Mouse (Mus musculus) myocyte (in vitro differentiated cells): ENCODE measurements at regions not wholly inside any gene's neighbourhood (a gene's known extent, or its start where the extent isn't known, plus 50 kb on each side); places are given as distances from the start of the nearest gene placed in this dataset.
"Not testable (repeated sequence)": the region's sequence is repeated elsewhere in the genome, so short reads cannot be mapped to it uniquely, and the experiment has no call there.

Source experiments
- H3K27me3 ChIP-seq: one replicate; pipeline ENCODE4 v1.6.1; 2011; ENCODE audit not compliant: control insufficient read depth, insufficient read depth, insufficient read length
- H3K36me3 ChIP-seq: one replicate; pipeline ENCODE4 v1.6.1; 2011; ENCODE audit not compliant: control insufficient read depth, insufficient read depth
- H3K4me2 ChIP-seq: one replicate; pipeline ENCODE4 v1.6.1; 2011; ENCODE audit warnings: low read depth, control low read depth
- H3K4me3 ChIP-seq: one replicate; pipeline ENCODE4 v1.5.1; 2011; ENCODE audit warnings: mild to moderate bottlenecking, control low read depth, moderate library complexity
- H3K79me2 ChIP-seq: one replicate; pipeline ENCODE4 v1.6.1; 2011; ENCODE audit not compliant: control insufficient read depth, insufficient read depth
- H3ac ChIP-seq: one replicate; pipeline ENCODE4 v1.6.1; 2011; ENCODE audit not compliant: control insufficient read depth, insufficient read length
- CEBPB ChIP-seq: IDR thresholded peaks from 2 replicates; pipeline ENCODE4 v1.6.1; 2011; ENCODE audit warnings: mild to moderate bottlenecking, moderate library complexity; ENCODE audit not compliant: poor library complexity, insufficient read depth, severe bottlenecking
- E2F4 ChIP-seq: IDR thresholded peaks from one replicate; pipeline ENCODE4 v1.6.1; 2011; ENCODE audit warnings: mild to moderate bottlenecking, control low read depth, moderate library complexity; ENCODE audit not compliant: insufficient read depth
- MAX ChIP-seq: IDR thresholded peaks from one replicate; pipeline ENCODE4 v1.6.1; 2011; ENCODE audit warnings: low read depth, mild to moderate bottlenecking, control low read depth
- MYOD1 ChIP-seq, 3 experiments: IDR thresholded peaks; one replicate each; pipeline ENCODE4 v1.6.1; 2011; ENCODE audit warnings: control low read depth in 2 of 3, low read depth in 2 of 3, mild to moderate bottlenecking in 2 of 3, moderate library complexity in 1 of 3; ENCODE audit not compliant: insufficient read length in 2 of 3, control insufficient read depth in 1 of 3
- MYOG ChIP-seq, 3 experiments: IDR thresholded peaks; one replicate each; pipeline ENCODE4 v1.6.1; 2011; ENCODE audit warnings: control low read depth in 2 of 3, low read depth in 2 of 3, mild to moderate bottlenecking in 2 of 3; ENCODE audit not compliant: insufficient read length in 2 of 3, control insufficient read depth in 1 of 3, insufficient read depth in 1 of 3
- POLR2A ChIP-seq: IDR thresholded peaks from one replicate; pipeline ENCODE4 v1.6.1; 2011; ENCODE audit warnings: low read depth, mild to moderate bottlenecking, control low read depth, moderate library complexity; ENCODE audit not compliant: insufficient read length
- POLR2AphosphoS2 ChIP-seq: IDR thresholded peaks from one replicate; pipeline ENCODE4 v1.6.1; 2011; ENCODE audit warnings: low read depth, control low read depth; ENCODE audit not compliant: insufficient read length
- REST ChIP-seq: IDR thresholded peaks from one replicate; pipeline ENCODE4 v1.6.1; 2011; ENCODE audit warnings: mild to moderate bottlenecking, control low read depth, moderate library complexity; ENCODE audit not compliant: insufficient read depth, insufficient read length
- SRF ChIP-seq: IDR thresholded peaks from one replicate; pipeline ENCODE4 v1.6.1; 2011; ENCODE audit warnings: low read depth; ENCODE audit not compliant: control insufficient read depth, insufficient read length
- TCF12 ChIP-seq: IDR thresholded peaks from one replicate; pipeline ENCODE4 v1.6.1; 2011; ENCODE audit warnings: mild to moderate bottlenecking, control low read depth; ENCODE audit not compliant: poor library complexity, insufficient read depth, severe bottlenecking
- TCF3 ChIP-seq: IDR thresholded peaks from one replicate; pipeline ENCODE4 v1.6.1; 2011; ENCODE audit warnings: low read depth, control low read depth; ENCODE audit not compliant: insufficient read length
- USF1 ChIP-seq: IDR thresholded peaks from one replicate; pipeline ENCODE4 v1.6.1; 2011; ENCODE audit warnings: low read depth, mild to moderate bottlenecking, control low read depth, moderate library complexity

GRCm38 (mm10) chr5:45340411-45340810 is 109.6 kb downstream of the Qdpr start:
- no peaks in the 10 kb centered on the region for H3K36me3 ChIP-seq
- TF ChIP-seq POLR2AphosphoS2 = no peak
- no peak overlapping the region for H3ac ChIP-seq
- no peaks in the 10 kb centered on the region for H3K27me3 ChIP-seq
- no peak overlapping the region for H3K4me3 ChIP-seq
- no peaks in the 10 kb centered on the region for H3K79me2 ChIP-seq
- H3K4me2 ChIP-seq = no peak overlapping the region

- H3K27me3 ChIP-seq = no peaks in the 10 kb centered on the region
- no peak for TF ChIP-seq TCF12
- TF ChIP-seq REST = no peak
- TF ChIP-seq CEBPB = no peak
- no peak for TF ChIP-seq POLR2AphosphoS2
- no peak for TF ChIP-seq POLR2A
- no peak overlapping the region for H3K4me2 ChIP-seq
- no peaks in the 10 kb centered on the region for H3K36me3 ChIP-seq
- no peaks in the 10 kb centered on the region for H3K79me2 ChIP-seq
- H3ac ChIP-seq = no peak overlapping the region
- H3K4me3 ChIP-seq = no peak overlapping the region
Observed at GRCm38 (mm10) chr5:45336801-45337200, 113.2 kb downstream of the Qdpr start.

GRCm38 (mm10) chr5:45324468-45324867 is 125.6 kb downstream of the Qdpr start:
- H3K79me2 ChIP-seq, H3K4me2 ChIP-seq, H3K36me3 ChIP-seq, H3ac ChIP-seq, H3K4me3 ChIP-seq, H3K27me3 ChIP-seq: not testable (repeated sequence)

DNA sequence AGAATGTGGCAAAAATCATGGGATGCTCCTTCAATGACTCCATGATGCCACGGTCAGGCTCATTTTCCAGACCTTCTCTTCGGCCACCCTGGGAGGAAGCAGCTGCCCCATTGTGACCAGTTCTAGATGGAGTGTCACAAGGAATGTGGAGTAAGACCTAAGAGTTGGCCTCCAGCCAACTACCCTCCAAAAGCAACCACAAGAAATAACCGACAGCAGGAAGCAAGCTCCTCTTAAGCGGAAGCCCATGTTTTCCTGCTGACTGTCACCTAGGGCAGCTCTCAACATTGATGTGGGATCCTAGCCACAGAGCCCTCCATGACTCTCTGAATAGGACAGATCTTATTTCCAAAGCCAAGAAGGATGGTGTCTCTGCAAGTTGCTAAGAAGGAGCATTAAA is 126.5 kb downstream of the Qdpr start:
- Histone ChIP-seq H3K4me2 (no peak overlapping the region), H3K27me3 (no peaks in the 10 kb centered on the region)

GRCm38 (mm10) chr5:45318026-45318425 is 132.0 kb downstream of the Qdpr start:
- H3ac ChIP-seq = no peak overlapping the region
- no peaks in the 10 kb centered on the region for H3K36me3 ChIP-seq
- TF ChIP-seq MYOD1 (IDR thresholded peaks at IDR 0.05; ENCODE audit: control insufficient read depth in 1 of 3, insufficient read length in 2 of 3, low read depth in 2 of 3) (no peak), USF1 (no peak), CEBPB (no peak), SRF (no peak), E2F4 (no peak), POLR2A (no peak), TCF3 (no peak), MYOG (IDR thresholded peaks at IDR 0.05; ENCODE audit: control insufficient read depth in 1 of 3, insufficient read depth in 1 of 3, insufficient read length in 2 of 3, low read depth in 2 of 3) (no peak), MAX (no peak), POLR2AphosphoS2 (no peak), TCF12 (no peak), REST (no peak)

More for the DNA sequence above, 126.5 kb downstream of the Qdpr start:
- TF ChIP-seq POLR2A (no peak), TCF12 (no peak), USF1 (no peak), TCF3 (no peak), MAX (no peak), MYOD1 (IDR thresholded peaks at IDR 0.05; ENCODE audit: control insufficient read depth in 1 of 3, insufficient read length in 2 of 3, low read depth in 2 of 3) (no peak), MYOG (IDR thresholded peaks at IDR 0.05; ENCODE audit: control insufficient read depth in 1 of 3, insufficient read depth in 1 of 3, insufficient read length in 2 of 3, low read depth in 2 of 3) (no peak), REST (no peak), E2F4 (no peak), CEBPB (no peak), POLR2AphosphoS2 (no peak), SRF (no peak)
- no peaks in the 10 kb centered on the region for H3K79me2 ChIP-seq
- no peak overlapping the region for H3ac ChIP-seq
- no peak overlapping the region for H3K4me3 ChIP-seq
- H3K36me3 ChIP-seq = no peaks in the 10 kb centered on the region

DNA sequence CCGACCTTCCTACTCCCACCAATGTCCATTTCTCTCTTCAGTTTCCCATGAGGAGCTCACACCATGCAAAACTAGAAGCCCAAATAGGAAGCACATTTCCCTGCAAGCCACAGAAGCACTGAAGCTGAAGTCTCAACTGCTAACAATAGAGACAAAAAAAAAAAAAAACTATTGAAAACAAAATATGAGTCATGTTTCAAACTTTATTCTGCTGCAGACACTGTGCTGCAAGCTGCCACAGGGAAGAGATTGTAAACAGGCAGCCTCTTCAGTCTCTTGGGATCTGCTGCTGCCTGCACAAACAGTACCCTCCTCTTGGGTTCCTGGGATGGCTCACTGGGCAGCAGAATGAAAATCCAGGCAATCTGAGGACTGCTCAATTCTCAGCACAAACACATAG is 148.9 kb downstream of the Qdpr start:
- Histone ChIP-seq H3K36me3 (no peaks in the 10 kb centered on the region), H3K27me3 (no peaks in the 10 kb centered on the region), H3ac (no peak overlapping the region), H3K79me2 (no peaks in the 10 kb centered on the region), H3K4me3 (no peak overlapping the region), H3K4me2 (peak overlapping the region; percentile 13)
- TF ChIP-seq REST (no peak), TCF12 (no peak), CEBPB (no peak), E2F4 (no peak), MAX (no peak), TCF3 (no peak), SRF (no peak), POLR2AphosphoS2 (no peak), USF1 (no peak), MYOG (IDR thresholded peaks at IDR 0.05; ENCODE audit: control insufficient read depth in 1 of 3, insufficient read depth in 1 of 3, insufficient read length in 2 of 3, low read depth in 2 of 3) (no peak)

More at GRCm38 (mm10) chr5:45318026-45318425, 132.0 kb downstream of the Qdpr start:
- no peak overlapping the region for H3K4me2 ChIP-seq
- no peak overlapping the region for H3K4me3 ChIP-seq
- H3K79me2 ChIP-seq = no peaks in the 10 kb centered on the region
- H3K27me3 ChIP-seq = no peaks in the 10 kb centered on the region
